Mouse (Mus musculus) pancreas, adult 10 weeks (tissue): ENCODE results near the gene Rsc1a1. TPM values are rescaled to one million over a fixed set of nuclear protein-coding genes. Genes with fewer than 3 reads are reported as not detected.

ENCODE experiments used
- polyA plus RNA-seq: library from polyadenylated mRNA; stranded (reverse); fragments of 350-450 nt; fragmentation: Illumina TruSeq; extraction: RNeasy Lipid Tissue Mini Kit (QIAGEN cat#74804); gene quantifications from one replicate; pipeline ENCODE4 v1.2.3, GENCODE M21; 2015; ENCODE audit warnings: low read depth, low replicate concordance; ENCODE audit not compliant: insufficient read depth

Rsc1a1 gene
- not detected for polyA plus RNA-seq

GRCm38 (mm10) chr4:141685499-141685898, at the start of gene Rsc1a1:
TSS of gene Rsc1a1 (minus strand) at chr4:141685599.

GRCm38 (mm10) chr4:141722731-141723672, 37.6 kb upstream of the Rsc1a1 start, which contains the start of gene Ddi2:
TSS of gene Ddi2 (minus strand) at chr4:141723419.

GRCm38 (mm10) chr4:141664799-141665198, 20.6 kb downstream of the Rsc1a1 start, which contains the start of gene Plekhm2:
TSS of gene Plekhm2 (minus strand) at chr4:141664899.

Other genes starting within 250 kb of the Rsc1a1 start
- gene Srarp, start 249.5 kb downstream of the Rsc1a1 start, polyA plus RNA-seq: not detected
- gene Zbtb17, start 240.9 kb downstream of the Rsc1a1 start, polyA plus RNA-seq: 6.1 TPM
- 4.5 TPM for gene Spen, start 147.0 kb downstream of the Rsc1a1 start, polyA plus RNA-seq
- 4.0 TPM for gene Fblim1, start 79.5 kb downstream of the Rsc1a1 start, polyA plus RNA-seq
- gene Tmem82, start 67.0 kb downstream of the Rsc1a1 start, polyA plus RNA-seq: 0.70 TPM
- not detected for gene Slc25a34, start 61.8 kb downstream of the Rsc1a1 start, polyA plus RNA-seq
- 5.6 TPM for gene Plekhm2, start 20.7 kb downstream of the Rsc1a1 start, polyA plus RNA-seq
- gene Ddi2, start 37.8 kb upstream of the Rsc1a1 start, polyA plus RNA-seq: 4.9 TPM
- not detected for gene Agmat, start 61.1 kb upstream of the Rsc1a1 start, polyA plus RNA-seq
- 1.9 TPM for gene Dnajc16, start 105.3 kb upstream of the Rsc1a1 start, polyA plus RNA-seq
- 3.9 TPM for gene Casp9, start 108.0 kb upstream of the Rsc1a1 start, polyA plus RNA-seq
- 97,706 TPM for gene Cela2a, start 140.6 kb upstream of the Rsc1a1 start, polyA plus RNA-seq
- 874 TPM for gene Ctrc, start 160.8 kb upstream of the Rsc1a1 start, polyA plus RNA-seq
- 10.1 TPM for gene Efhd2, start 189.3 kb upstream of the Rsc1a1 start, polyA plus RNA-seq